Mouse (Mus musculus) urinary bladder, postnatal 4 days (tissue): ENCODE data around the gene Car7.
A peak's percentile ranks its signal among the peaks of the same experiment; 100 is the strongest.
"Not testable (repeated sequence)": the region's sequence is repeated elsewhere in the genome, so short reads cannot be mapped to it uniquely, and the experiment has no call there.

Experiments used
- DNase-seq, 2 experiments: peaks; one replicate each; pipeline ENCODE4 v3.0.0; 2021 to 2022; ENCODE audit warnings: low spot score in 2 of 2

Gene Car7

DNA sequence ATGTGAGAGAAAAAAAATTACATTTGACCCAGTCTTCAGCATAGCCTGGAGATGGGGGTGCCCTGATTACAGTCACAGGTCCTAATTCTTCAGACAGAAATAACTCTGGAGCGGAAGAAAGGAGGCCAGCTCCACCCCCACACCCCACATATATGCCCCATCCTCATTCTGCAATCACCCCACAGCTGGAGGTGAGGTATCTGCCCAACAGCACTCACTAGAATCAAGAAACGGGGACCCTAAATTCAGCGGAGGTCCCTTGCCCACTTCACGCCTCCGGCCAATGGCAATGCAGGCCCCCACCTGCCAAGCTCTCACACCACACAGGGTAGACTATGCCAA, 30.9 kb downstream of the Car7 start:
- no peak for DNase-seq

DNA sequence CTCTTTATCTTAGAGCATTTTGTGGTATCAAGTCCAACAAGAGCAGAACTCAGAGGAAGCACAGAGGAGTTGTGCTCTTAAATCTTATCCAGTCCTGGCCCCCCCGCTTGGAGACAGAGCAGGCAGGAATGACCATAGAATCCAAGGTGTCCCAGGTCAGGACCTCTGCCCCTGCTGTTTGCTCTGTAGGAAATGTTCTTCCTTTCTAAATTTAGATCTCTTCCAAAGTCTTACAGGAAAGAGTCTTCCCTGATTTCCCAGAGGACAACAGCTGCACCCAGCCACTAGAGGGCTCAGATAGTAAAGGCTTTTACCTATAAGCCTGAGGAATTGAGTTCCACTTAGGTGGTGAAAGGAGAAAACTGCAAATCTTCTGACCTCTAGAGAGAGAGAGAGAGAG, 35.1 kb downstream of the Car7 start:
- no peak for DNase-seq

GRCm38 (mm10) chr8:104570436-104571343, 36.2 kb downstream of the Car7 start:
- DNase-seq: peak; percentile 64 to 79

DNA sequence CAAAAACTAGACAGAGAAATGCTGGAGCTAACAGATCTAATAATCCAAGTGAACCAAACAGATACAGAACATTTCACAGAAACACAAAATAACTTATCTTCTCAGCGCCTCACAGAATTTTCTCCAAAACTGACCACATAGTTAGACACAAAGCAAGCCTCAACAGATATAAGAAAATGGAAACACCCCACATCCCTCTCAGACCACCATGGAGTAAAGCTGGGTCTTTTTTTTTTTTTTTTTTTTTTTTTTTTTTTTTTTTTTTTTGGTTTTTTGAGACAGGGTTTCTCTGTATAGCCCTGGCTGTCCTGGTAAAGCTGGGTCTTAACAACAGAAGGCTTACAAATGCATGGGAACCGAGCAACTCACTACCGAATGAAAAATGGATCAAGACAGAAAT, 42.3 kb downstream of the Car7 start:
- DNase-seq: no peak

GRCm38 (mm10) chr8:104577606-104578005, 43.1 kb downstream of the Car7 start:
- DNase-seq: not testable (repeated sequence)

DNA sequence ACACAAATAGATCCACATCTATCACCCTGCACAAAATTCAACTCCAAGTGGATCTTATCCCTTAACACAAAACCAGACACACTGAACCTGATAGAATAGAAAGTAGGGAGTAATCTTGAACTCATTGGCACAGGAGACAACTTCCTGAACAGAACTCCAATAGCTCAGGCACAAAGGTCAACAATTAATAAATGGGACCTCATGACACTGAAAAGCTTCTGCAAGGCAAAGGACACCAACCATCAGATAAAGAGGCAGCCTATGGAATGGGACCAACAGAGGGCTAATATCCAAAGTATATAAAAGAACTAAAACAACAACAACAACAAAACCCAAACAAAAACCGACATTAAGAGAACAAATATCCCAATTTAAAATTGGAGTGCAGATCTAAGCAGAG, 50.0 kb downstream of the Car7 start:
- no peak for DNase-seq

- no peak for DNase-seq
Measured at GRCm38 (mm10) chr8:104590284-104590683, 55.8 kb downstream of the Car7 start.

DNA sequence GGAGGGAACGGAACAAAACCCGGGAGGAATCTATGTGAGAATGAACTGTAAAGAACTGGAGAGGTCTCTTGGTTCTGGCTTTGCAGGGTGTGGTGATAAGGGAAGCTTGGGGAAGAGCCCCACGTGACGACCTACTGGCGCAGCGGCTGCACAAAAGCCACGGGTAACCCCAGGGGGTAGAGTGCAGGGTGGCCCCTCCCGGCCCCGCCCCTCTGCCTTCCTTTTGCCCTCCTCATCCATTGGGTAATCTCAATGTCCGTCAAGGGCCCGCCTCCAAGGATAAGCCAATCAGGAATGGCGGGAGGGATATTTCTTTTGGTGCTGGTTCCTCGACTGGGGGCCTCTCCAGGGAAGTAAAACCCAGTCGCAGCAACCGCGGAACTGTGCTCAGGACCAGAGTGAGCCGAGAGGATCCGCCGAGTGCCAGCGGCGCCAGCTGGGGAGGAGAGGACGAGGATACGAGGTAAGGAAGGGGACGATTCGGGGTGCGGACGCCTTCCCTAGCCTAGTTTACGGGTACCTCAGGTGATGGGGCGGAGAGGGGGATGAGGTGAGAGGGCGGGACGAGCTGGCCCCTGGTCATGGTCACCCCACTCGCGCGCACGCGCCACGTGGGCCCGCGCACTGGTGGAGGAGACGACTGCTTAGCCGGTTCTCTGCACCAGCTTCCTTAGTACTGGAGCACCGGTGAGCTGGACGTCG, 56.8 kb downstream of the Car7 start, which contains the start of gene Pdp2:
Gene Pdp2 (plus strand): TSS at position 319 of the 702 bp plus-strand sequence.
- peak; percentile 82 to 87 for DNase-seq

- no peak for DNase-seq
Measured at GRCm38 (mm10) chr8:104591856-104592255, 57.4 kb downstream of the Car7 start.

DNA sequence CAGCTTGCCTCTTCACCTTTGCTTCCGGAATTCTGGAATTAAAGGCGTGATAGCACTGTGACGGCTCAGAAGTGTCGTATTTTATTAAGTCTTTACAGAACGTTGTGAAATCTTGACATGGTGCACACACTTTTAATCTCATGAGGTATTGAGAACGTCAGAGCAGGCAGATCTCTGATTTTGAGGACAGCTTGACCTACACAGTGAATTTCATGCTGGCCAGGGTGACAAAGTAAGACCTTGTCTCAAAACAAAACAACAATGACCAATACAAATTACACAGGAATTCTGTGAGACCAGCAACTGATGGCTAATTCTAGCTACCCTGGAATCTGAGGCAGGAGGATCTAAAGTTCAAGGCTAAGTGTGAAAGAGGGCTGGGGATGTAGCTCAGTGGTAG, 58.1 kb downstream of the Car7 start:
- DNase-seq: no peak

DNA sequence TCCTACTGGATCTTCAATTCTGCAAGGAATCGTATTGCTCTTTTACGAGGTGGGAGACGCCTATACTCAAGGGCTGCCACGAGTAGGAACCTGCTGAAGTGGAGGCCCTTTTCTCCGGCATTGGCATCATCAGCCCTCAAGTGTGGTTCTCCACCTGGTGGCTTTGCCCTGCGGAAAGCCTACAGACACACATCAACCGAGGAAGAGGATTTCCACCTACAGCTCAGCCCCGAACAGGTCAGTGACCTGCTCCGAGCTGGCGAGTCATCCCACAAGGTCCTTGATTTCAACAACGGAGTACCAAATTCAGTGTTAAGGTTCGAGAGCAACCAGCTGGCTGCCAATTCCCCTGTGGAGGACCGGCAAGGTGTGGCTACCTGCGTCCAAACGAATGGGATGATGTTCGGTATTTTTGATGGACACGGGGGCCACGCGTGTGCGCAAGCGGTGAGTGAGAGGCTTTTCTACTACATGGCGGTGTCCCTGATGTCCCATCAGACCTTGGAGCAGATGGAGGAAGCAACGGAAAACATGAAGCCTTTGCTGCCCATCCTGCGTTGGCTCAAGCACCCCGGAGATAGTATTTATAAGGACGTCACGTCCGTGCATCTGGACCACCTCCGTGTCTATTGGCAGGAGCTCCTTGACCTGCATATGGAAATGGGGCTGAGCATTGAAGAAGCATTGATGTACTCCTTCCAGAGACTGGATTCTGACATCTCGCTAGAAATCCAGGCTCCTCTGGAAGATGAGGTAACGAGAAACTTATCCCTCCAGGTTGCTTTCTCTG, 59.2 kb downstream of the Car7 start:
- no peak for DNase-seq

- no peak for DNase-seq
Measured at GRCm38 (mm10) chr8:104594611-104595362, 60.3 kb downstream of the Car7 start.

DNA sequence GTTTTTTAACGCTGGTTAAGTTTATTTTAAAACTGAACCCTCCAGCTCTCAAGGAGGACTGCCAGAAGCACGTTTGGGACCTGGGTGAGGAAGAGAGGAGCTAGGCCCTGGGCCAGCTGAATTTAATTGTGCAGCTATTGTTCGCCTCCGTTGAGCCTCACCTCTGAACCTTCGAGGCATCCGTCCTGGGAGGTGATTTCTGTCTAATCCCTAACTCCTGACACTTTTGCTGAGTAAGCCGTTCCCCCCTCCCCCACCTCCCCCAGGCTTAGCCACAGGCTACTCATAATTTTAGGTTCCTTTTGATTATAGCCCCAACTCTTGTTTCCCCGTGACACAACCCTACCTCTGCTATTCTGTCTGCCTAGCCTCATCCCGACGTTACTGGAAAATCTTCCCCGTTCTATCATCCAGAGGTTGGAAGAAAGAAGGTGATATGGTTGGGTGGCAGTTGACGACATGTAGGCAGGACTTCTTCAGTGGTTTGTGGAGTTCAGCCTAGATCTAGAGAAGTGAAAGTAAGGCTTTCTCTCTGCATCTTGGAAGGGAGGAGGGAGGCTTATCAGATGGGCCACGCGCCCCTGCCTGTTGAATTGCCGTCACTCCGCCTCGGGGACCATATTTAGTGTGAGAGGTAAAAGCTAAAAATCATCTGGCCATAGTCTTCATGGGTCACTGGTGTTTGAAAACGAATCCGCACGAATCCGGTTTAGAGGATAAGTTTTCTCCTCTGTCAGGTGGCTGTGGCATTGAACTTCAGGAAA, 61.5 kb downstream of the Car7 start:
- no peak for DNase-seq

- no peak for DNase-seq
Measured at GRCm38 (mm10) chr8:104597656-104598055, 63.2 kb downstream of the Car7 start.

GRCm38 (mm10) chr8:104598496-104598895, 64.0 kb downstream of the Car7 start:
- no peak for DNase-seq
